Mouse (Mus musculus) lung, postnatal 10 days (tissue): ENCODE results near the gene 1600014C23Rik.

Experiments
- DNase-seq: peaks from one replicate; pipeline ENCODE4 v3.0.0; 2021

The 1600014C23Rik gene

DNA sequence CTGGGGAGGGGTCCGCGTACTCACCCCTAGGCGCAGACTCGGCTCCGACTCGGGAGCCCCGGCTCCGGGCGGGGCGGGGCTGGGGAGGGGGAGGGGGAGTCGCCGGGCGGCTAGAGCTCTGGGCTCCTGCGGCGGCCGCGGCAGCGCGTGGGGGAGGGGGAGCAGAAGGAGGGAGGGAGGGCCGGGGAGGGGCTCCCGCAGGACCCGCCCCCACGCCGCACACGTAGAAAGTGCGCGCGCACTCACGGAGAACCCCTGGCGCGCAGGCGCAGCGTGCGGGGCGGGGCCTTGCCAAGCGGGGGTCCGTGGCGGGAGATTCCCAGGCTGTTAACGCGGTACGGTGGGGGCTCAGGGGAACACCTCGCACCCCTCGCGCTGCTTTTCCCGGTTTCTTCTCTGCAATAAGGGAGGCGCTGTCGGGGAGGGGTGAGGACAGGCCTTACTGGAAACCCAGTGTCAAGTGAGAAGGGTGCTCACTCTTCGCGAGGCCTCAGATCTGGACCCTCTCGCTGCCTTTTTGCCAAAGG, 47.5 kb downstream of the 1600014C23Rik start, which contains the start of gene Mrpl14:
TSS of gene Mrpl14 (plus strand) at position 230 of the 527 bp plus-strand sequence.
- peak; percentile 92 for DNase-seq

- peak; percentile 67 for DNase-seq
Observed at GRCm38 (mm10) chr17:45685171-45686092, 48.2 kb downstream of the 1600014C23Rik start.

- DNase-seq = no peak
Observed at GRCm38 (mm10) chr17:45684667-45685131, 48.9 kb downstream of the 1600014C23Rik start.
